Mouse (Mus musculus): ENCODE data around the gene Vma21-ps. TPM values are rescaled to one million over a fixed set of nuclear protein-coding genes. Genes with fewer than 3 reads are reported as not detected.
"Not testable (repeated sequence)": the region's sequence is repeated elsewhere in the genome, so short reads cannot be mapped to it uniquely, and the experiment has no call there.

The Vma21-ps gene
- not detected in 2 replicates for total RNA-seq (2015; ENCODE audit: low replicate concordance)
- not detected in 2 replicates for total RNA-seq (2017; ENCODE audit: low replicate concordance)

DNA sequence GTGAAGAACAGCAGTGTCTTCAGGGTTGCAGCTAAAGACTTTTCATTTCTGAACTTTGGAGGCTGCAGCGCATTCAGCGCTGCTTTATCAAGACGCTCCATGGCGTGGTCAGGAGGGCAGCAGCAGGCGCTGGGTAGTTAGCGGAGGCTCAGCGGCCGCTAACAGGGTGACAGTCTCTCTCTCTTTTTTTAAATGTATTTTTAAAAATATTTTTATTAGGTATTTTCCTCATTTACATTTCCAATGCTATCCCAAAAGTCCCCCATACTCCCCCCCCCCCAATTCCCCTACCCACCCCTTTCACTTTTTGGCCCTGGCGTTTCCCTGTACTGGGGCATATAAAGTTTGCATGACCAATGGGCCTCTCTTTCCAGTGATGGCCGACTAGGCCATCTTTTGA is at the start of gene Vma21-ps:
Vma21-ps (minus strand) TSS at position 101 of the 400 bp plus-strand sequence.
- ATAC-seq (replicated peaks; ENCODE audit: low FRiP score, poor library complexity, severe bottlenecking), result not testable (repeated sequence)

GRCm38 (mm10) chr4:52543001-52543400 is 46.0 kb upstream of the Vma21-ps start:
- no peak for ATAC-seq (replicated peaks; ENCODE audit: low FRiP score, poor library complexity, severe bottlenecking)

GRCm38 (mm10) chr4:52530636-52531035 is 33.6 kb upstream of the Vma21-ps start:
- ATAC-seq (replicated peaks; ENCODE audit: low FRiP score, poor library complexity, severe bottlenecking), result no peak

DNA sequence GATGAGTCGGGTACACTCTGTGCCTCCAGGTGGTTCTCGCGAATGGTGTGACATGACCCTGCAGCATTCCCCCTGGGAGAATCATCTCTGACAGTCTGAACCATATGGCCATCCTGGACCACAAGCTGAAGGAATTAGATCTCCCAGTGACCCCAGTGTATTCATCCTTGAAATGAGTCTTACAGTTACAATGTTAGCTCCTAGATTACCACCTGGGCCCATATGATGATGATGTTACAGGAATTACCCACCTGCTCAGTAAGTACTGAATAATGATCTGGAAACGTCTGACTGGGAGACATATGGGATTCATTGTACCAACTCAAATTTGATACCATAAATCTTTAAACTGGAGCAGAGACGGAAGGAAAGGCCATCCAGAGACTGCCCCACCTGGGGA is 29.4 kb upstream of the Vma21-ps start:
- no peak for ATAC-seq (replicated peaks; ENCODE audit: low FRiP score, poor library complexity, severe bottlenecking)

DNA sequence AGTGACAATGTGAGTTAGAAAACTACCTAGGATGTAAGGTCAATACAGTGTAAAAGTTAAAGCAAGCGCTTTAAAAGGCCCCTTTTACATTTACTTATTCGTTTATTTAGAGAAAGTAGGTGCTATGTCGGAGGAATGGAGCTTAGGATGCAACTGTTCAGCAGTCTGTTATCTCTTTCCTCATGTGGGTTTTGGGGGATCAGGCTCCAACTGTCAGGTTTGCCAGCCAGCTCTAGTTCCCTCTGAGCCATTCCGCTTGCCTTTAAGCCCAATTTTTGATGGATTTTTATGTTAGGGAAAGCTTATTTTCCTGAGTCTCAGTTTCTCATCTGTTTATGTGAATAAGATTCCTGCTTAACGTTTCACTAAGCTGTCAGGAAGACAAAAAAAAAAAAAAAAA is 22.3 kb upstream of the Vma21-ps start:
- no peak for ATAC-seq (replicated peaks; ENCODE audit: low FRiP score, poor library complexity, severe bottlenecking)

GRCm38 (mm10) chr4:52517580-52517979 is 20.5 kb upstream of the Vma21-ps start:
- ATAC-seq (replicated peaks; ENCODE audit: low FRiP score, poor library complexity, severe bottlenecking), result no peak

DNA sequence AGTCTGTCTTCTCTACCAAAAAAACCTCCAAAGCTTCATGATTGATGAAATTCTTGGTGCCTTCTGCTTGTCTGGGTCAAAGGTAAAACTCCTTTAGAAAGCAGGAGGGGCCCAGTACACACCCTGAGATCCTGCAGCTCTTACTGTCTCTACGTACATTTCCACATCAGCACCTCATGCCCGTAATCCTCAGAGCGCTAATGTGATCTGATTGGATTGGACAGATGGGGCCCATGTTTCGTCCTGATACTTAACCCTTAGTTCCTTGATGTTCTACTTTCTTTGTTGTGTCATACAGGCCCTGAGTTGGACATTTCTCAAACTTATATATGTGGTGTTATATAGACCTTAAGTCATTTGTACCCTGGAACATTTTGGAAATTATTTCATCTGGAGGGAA is 9.6 kb downstream of the Vma21-ps start:
- ATAC-seq (replicated peaks; ENCODE audit: low FRiP score, poor library complexity, severe bottlenecking), result no peak

GRCm38 (mm10) chr4:52473431-52473830 is 23.6 kb downstream of the Vma21-ps start:
- ATAC-seq (replicated peaks; ENCODE audit: low FRiP score, poor library complexity, severe bottlenecking), result no peak

- no peak for ATAC-seq (replicated peaks; ENCODE audit: low FRiP score, poor library complexity, severe bottlenecking)
These were observed 35.7 kb downstream of the Vma21-ps start for GRCm38 (mm10) chr4:52461321-52461720.

- ATAC-seq (replicated peaks; ENCODE audit: low FRiP score, poor library complexity, severe bottlenecking), result no peak
These were observed 37.3 kb downstream of the Vma21-ps start for GRCm38 (mm10) chr4:52459726-52460125.

Other genes with a start within 250 kb of the Vma21-ps start
- gene Smc2, start 58.0 kb downstream of the Vma21-ps start, total RNA-seq (2015; ENCODE audit: low replicate concordance), result 31.1 and 61.1 TPM in 2 replicates
- 75.4 and 83.4 TPM in 2 replicates for gene Smc2, start 58.0 kb downstream of the Vma21-ps start, total RNA-seq (2017; ENCODE audit: low replicate concordance)
- not detected in 2 replicates for gene Toporsl, start 99.0 kb upstream of the Vma21-ps start, total RNA-seq (2015; ENCODE audit: low replicate concordance)
- not detected in 2 replicates for gene Toporsl, start 99.0 kb upstream of the Vma21-ps start, total RNA-seq (2017; ENCODE audit: low replicate concordance)

All from erythroblast, adult 5-6 weeks (primary cell).